Mouse (Mus musculus) natural killer cell, adult 2 months (primary cell): Measurements from ENCODE around the gene Adamts15.

ENCODE experiments used
- DNase-seq, 2 experiments: peaks; one replicate each; pipeline ENCODE4 v3.0.0; 2022; ENCODE audit warnings: low spot score in 2 of 2

Adamts15 gene

GRCm38 (mm10) chr9:30922197-30922894, at the start of gene Adamts15:
Gene Adamts15, minus strand, starts transcription at chr9:30922452.
- DNase-seq = no peak

- DNase-seq = no peak
Measured at GRCm38 (mm10) chr9:30971967-30972366, 49.7 kb upstream of the Adamts15 start.

GRCm38 (mm10) chr9:30970001-30970400, 47.7 kb upstream of the Adamts15 start:
- DNase-seq = no peak

- no peak for DNase-seq
Measured at GRCm38 (mm10) chr9:30968130-30968529, 45.9 kb upstream of the Adamts15 start.

GRCm38 (mm10) chr9:30966881-30967280, 44.6 kb upstream of the Adamts15 start:
- no peak for DNase-seq

- no peak for DNase-seq
Measured at GRCm38 (mm10) chr9:30964685-30965084, 42.4 kb upstream of the Adamts15 start.

GRCm38 (mm10) chr9:30963780-30964179, 41.5 kb upstream of the Adamts15 start:
- DNase-seq = no peak

GRCm38 (mm10) chr9:30955246-30955645, 33.0 kb upstream of the Adamts15 start:
- no peak for DNase-seq

GRCm38 (mm10) chr9:30953287-30953686, 31.0 kb upstream of the Adamts15 start:
- no peak for DNase-seq

- no peak for DNase-seq
Measured at GRCm38 (mm10) chr9:30951461-30951860, 29.2 kb upstream of the Adamts15 start.

GRCm38 (mm10) chr9:30950592-30950991, 28.3 kb upstream of the Adamts15 start:
- DNase-seq = no peak

GRCm38 (mm10) chr9:30949971-30950370, 27.7 kb upstream of the Adamts15 start:
- no peak for DNase-seq

- DNase-seq = no peak
Measured at GRCm38 (mm10) chr9:30949422-30949821, 27.2 kb upstream of the Adamts15 start.

GRCm38 (mm10) chr9:30945276-30945675, 23.0 kb upstream of the Adamts15 start:
- no peak for DNase-seq

- no peak for DNase-seq
Measured at GRCm38 (mm10) chr9:30944234-30944633, 22.0 kb upstream of the Adamts15 start.

- no peak for DNase-seq
Measured at GRCm38 (mm10) chr9:30943341-30943740, 21.1 kb upstream of the Adamts15 start.

- no peak for DNase-seq
Measured at GRCm38 (mm10) chr9:30942512-30943313, 20.5 kb upstream of the Adamts15 start, which contains the start of gene Adamts8. Gene Adamts8, plus strand, starts transcription at chr9:30942562.

GRCm38 (mm10) chr9:30940328-30940727, 18.1 kb upstream of the Adamts15 start:
- DNase-seq = peak; percentile 3 to 16

- no peak for DNase-seq
Measured at GRCm38 (mm10) chr9:30936674-30937438, 14.6 kb upstream of the Adamts15 start.

- no peak for DNase-seq
Measured at GRCm38 (mm10) chr9:30934827-30935226, 12.6 kb upstream of the Adamts15 start.

GRCm38 (mm10) chr9:30932346-30932745, 10.1 kb upstream of the Adamts15 start:
- DNase-seq = no peak

- no peak for DNase-seq
Measured at GRCm38 (mm10) chr9:30928759-30929158, 6.5 kb upstream of the Adamts15 start.
